Mouse (Mus musculus) heart, embryonic 14.5 days (tissue): ENCODE results near the gene Trim10. TPM values are rescaled to one million over a fixed set of nuclear protein-coding genes. Genes with fewer than 3 reads are reported as not detected.
"Not testable (repeated sequence)": the region's sequence is repeated elsewhere in the genome, so short reads cannot be mapped to it uniquely, and the experiment has no call there.

Experiments used
- ATAC-seq: fragments of 200-750 bp; cut with Nextera tagmentation; 2 replicates; pipeline ENCODE4 v1.8.0; 2017; ENCODE audit warnings: low read depth, moderate TSS enrichment; ENCODE audit not compliant: insufficient number of reproducible peaks, insufficient read depth, low FRiP score
- H3K27ac ChIP-seq, 2 experiments: fragments of 200-500 bp in 1 of 2; fragments of 300-500 bp in 1 of 2; sonication (generic) in 1 of 2; replicated peaks in 1 of 2; 2 replicates each; pipeline ENCODE4 v1.5.1; 2012 to 2014; ENCODE audit warnings: low read depth in 2 of 2, low read length in 2 of 2, control low read depth in 1 of 2, mild to moderate bottlenecking in 1 of 2, mixed read lengths in 1 of 2; ENCODE audit not compliant: control insufficient read depth in 1 of 2, insufficient read depth in 1 of 2
- H3K27me3 ChIP-seq: fragments of 300-500 bp; sonication (generic); 2 replicates; pipeline ENCODE4 v1.6.1; 2014; ENCODE audit warnings: mild to moderate bottlenecking, low read length, control low read depth; ENCODE audit not compliant: control insufficient read depth, insufficient read depth
- H3K36me3 ChIP-seq: fragments of 300-500 bp; sonication (generic); 2 replicates; pipeline ENCODE4 v1.6.1; 2014; ENCODE audit warnings: mild to moderate bottlenecking, control low read depth, low read length, mixed read lengths; ENCODE audit not compliant: control insufficient read depth, insufficient read depth
- H3K4me1 ChIP-seq, 2 experiments: fragments of 200-500 bp in 1 of 2; fragments of 300-500 bp in 1 of 2; sonication (generic) in 1 of 2; 2 replicates each; pipeline ENCODE4 v1.6.1; 2012 to 2014; ENCODE audit warnings: low read length in 2 of 2, control low read depth in 1 of 2, mixed read lengths in 1 of 2; ENCODE audit not compliant: control insufficient read depth in 2 of 2, insufficient read depth in 2 of 2
- H3K4me2 ChIP-seq: fragments of 300-500 bp; sonication (generic); 2 replicates; pipeline ENCODE4 v1.6.1; 2014; ENCODE audit warnings: mild to moderate bottlenecking, low read length
- H3K4me3 ChIP-seq, 2 experiments: fragments of 200-500 bp in 1 of 2; fragments of 300-500 bp in 1 of 2; sonication (generic) in 1 of 2; 2 replicates each; pipeline ENCODE4 v1.5.1; 2012 to 2014; ENCODE audit warnings: low read length in 2 of 2, mild to moderate bottlenecking in 2 of 2, control low read depth in 1 of 2, low read depth in 1 of 2, moderate library complexity in 1 of 2; ENCODE audit not compliant: control insufficient read depth in 1 of 2, insufficient read depth in 1 of 2
- H3K9ac ChIP-seq: fragments of 300-500 bp; sonication (generic); 2 replicates; pipeline ENCODE4 v1.6.1; 2014; ENCODE audit warnings: mild to moderate bottlenecking, low read length
- H3K9me3 ChIP-seq: fragments of 300-500 bp; sonication (generic); 2 replicates; pipeline ENCODE4 v1.6.1; 2016; ENCODE audit warnings: low read length, control low read depth; ENCODE audit not compliant: control insufficient read depth
- WGBS: fragments of 180-500 bp; shearing (Covaris S2); extraction: QIAGEN DNeasy Blood & Tissue Kit; methylation state at CpG from one replicate; pipeline ENCODE4 v1.1.7; 2014; 5-methylcytosine and 5-hydroxymethylcytosine counted together
- polyA plus RNA-seq: library from polyadenylated mRNA; unstranded; fragments of >200 nt; fragmentation: Nextera tagmentation; extraction: Ambion mirVana; gene quantifications from 2 replicates; pipeline ENCODE4 v1.2.1, GENCODE M21; 2014

Gene Trim10
- polyA plus RNA-seq, 1 experiment from 2014 or later = 4.7 TPM

GRCm38 (mm10) chr17:36885132-36885790 is 15.9 kb downstream of the Trim10 start:
- Histone ChIP-seq H3K4me3 (no peak overlapping the region), H3K9me3 (no peaks in the 10 kb centered on the region), H3K27me3 (no peaks in the 10 kb centered on the region), H3K9ac (no peak overlapping the region), H3K27ac (no peak overlapping the region), H3K36me3 (no peaks in the 10 kb centered on the region), H3K4me1 (no peaks in the 10 kb centered on the region), H3K4me2 (no peak overlapping the region)
- 88% methylated on average over 12 of the region's 12 CpGs for WGBS
- ATAC-seq = no peak

GRCm38 (mm10) chr17:36890073-36890903 is 20.9 kb downstream of the Trim10 start, which contains the start of gene Trim40:
Trim40 (minus strand) TSS chr17:36890123.
- H3K4me1 ChIP-seq = no peaks in the 10 kb centered on the region
- no peaks in the 10 kb centered on the region for H3K9me3 ChIP-seq
- 82% methylated on average over 5 of the region's 5 CpGs for WGBS
- no peaks in the 10 kb centered on the region for H3K27me3 ChIP-seq
- H3K27ac ChIP-seq = no peak within 1 kb of the TSS
- no peak within 1 kb of the TSS for H3K4me2 ChIP-seq
- ATAC-seq = no peak
- H3K4me3 ChIP-seq = no peak within 1 kb of the TSS
- no peak within 1 kb of the TSS for H3K9ac ChIP-seq
- H3K36me3 ChIP-seq = no peaks in the 10 kb centered on the region

- not testable (repeated sequence) for H3K4me2 ChIP-seq, H3K27ac ChIP-seq, H3K9me3 ChIP-seq, H3K4me3 ChIP-seq, H3K4me1 ChIP-seq, H3K36me3 ChIP-seq, H3K27me3 ChIP-seq, H3K9ac ChIP-seq, ATAC-seq
- WGBS = 79% methylated on average over 1 of the region's 1 CpGs
Measured at GRCm38 (mm10) chr17:36891496-36891895, 22.1 kb downstream of the Trim10 start.

- ATAC-seq = no peak
Measured at GRCm38 (mm10) chr17:36892362-36892761, 23.0 kb downstream of the Trim10 start.

GRCm38 (mm10) chr17:36893387-36893786 is 24.0 kb downstream of the Trim10 start:
- WGBS = 47% methylated on average over 5 of the region's 5 CpGs
- Histone ChIP-seq H3K9ac (no peak overlapping the region), H3K4me1 (no peaks in the 10 kb centered on the region), H3K4me2 (no peak overlapping the region), H3K27me3 (no peaks in the 10 kb centered on the region), H3K9me3 (no peaks in the 10 kb centered on the region), H3K36me3 (no peaks in the 10 kb centered on the region), H3K4me3 (no peak overlapping the region), H3K27ac (no peak overlapping the region)
- ATAC-seq = no peak

More at GRCm38 (mm10) chr17:36892362-36892761, 23.0 kb downstream of the Trim10 start:
- H3K36me3 ChIP-seq = no peaks in the 10 kb centered on the region
- no peaks in the 10 kb centered on the region for H3K27me3 ChIP-seq
- WGBS = 7% methylated on average over 2 of the region's 2 CpGs
- no peak overlapping the region for H3K4me2 ChIP-seq
- H3K9ac ChIP-seq = no peak overlapping the region
- no peak overlapping the region for H3K4me3 ChIP-seq
- no peaks in the 10 kb centered on the region for H3K4me1 ChIP-seq
- H3K9me3 ChIP-seq = no peaks in the 10 kb centered on the region
- H3K27ac ChIP-seq = no peak overlapping the region

GRCm38 (mm10) chr17:36896583-36896982 is 27.2 kb downstream of the Trim10 start:
- Histone ChIP-seq H3K27ac (no peak overlapping the region), H3K4me1 (no peaks in the 10 kb centered on the region), H3K4me3 (no peak overlapping the region), H3K4me2 (no peak overlapping the region), H3K9ac (no peak overlapping the region), H3K36me3 (no peaks in the 10 kb centered on the region), H3K27me3 (no peaks in the 10 kb centered on the region), H3K9me3 (no peaks in the 10 kb centered on the region)
- ATAC-seq = no peak
- WGBS = 91% methylated on average over 1 of the region's 1 CpGs

GRCm38 (mm10) chr17:36897065-36897464 is 27.7 kb downstream of the Trim10 start:
- Histone ChIP-seq H3K4me1 (no peaks in the 10 kb centered on the region), H3K27ac (no peak overlapping the region), H3K9me3 (no peaks in the 10 kb centered on the region), H3K4me2 (no peak overlapping the region), H3K9ac (no peak overlapping the region), H3K36me3 (no peaks in the 10 kb centered on the region), H3K27me3 (no peaks in the 10 kb centered on the region), H3K4me3 (no peak overlapping the region)
- no peak for ATAC-seq
